Mouse (Mus musculus) brain, embryonic 14.5 days (tissue): Measurements from ENCODE around the gene Gm13290.
"Not testable (repeated sequence)": the region's sequence is repeated elsewhere in the genome, so short reads cannot be mapped to it uniquely, and the experiment has no call there.

Experiments
- CTCF ChIP-seq: fragments of 200-500 bp; IDR thresholded peaks from 2 replicates; pipeline ENCODE4 v1.5.1; 2012; ENCODE audit warnings: inconsistent platforms, mild to moderate bottlenecking, moderate library complexity, borderline replicate concordance; ENCODE audit not compliant: insufficient read depth, insufficient read length; ENCODE audit errors: extremely low read depth
- POLR2A ChIP-seq: fragments of 200-500 bp; IDR thresholded peaks from 2 replicates; pipeline ENCODE4 v1.6.1; 2012; ENCODE audit warnings: mild to moderate bottlenecking, inconsistent platforms, borderline replicate concordance; ENCODE audit not compliant: poor library complexity, insufficient read depth, insufficient read length, severe bottlenecking; ENCODE audit errors: extremely low read depth

- not testable (repeated sequence) for TF ChIP-seq CTCF, POLR2A
Observed at GRCm38 (mm10) chr4:88773534-88773933, at the start of gene Gm13290.
